Mouse (Mus musculus): ENCODE data around the gene Slc22a4. TPM values are rescaled to one million over a fixed set of nuclear protein-coding genes. Genes with fewer than 3 reads are reported as not detected.

Gene Slc22a4
- polyA plus RNA-seq, 1 experiment from 2014 or later = 0.26 TPM

DNA sequence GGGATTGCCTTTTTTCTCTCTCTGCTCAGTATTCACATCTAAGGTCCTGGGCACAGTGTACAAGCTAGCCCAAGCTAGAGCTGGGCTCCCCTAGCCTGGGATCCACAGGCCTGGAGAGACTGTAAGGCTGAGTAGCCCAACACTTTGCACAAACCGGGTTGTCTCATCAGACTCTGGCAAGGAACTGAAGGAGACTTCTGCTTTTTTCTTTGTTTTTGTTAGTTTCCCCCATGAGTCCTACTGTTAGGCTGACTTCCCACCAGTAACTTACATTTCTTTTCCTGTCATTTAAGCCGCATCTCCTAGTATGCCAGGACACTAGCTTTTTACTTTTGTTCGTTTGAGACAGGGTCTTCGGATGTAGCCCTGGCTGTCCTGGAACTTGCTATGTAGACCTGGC, 1.1 kb upstream of the Slc22a4 start:
- no peak for ATAC-seq (ENCODE audit: insufficient number of reproducible peaks, insufficient read depth, low FRiP score, low read depth)
- peaks cover 32% of the 10 kb centered on the region for H3K27me3 ChIP-seq (ENCODE audit: control insufficient read depth, insufficient read depth, low read length)
- whole genome bisulfite sequencing = 79% methylated on average over 4 of the region's 4 CpGs
- H3K4me2 ChIP-seq (ENCODE audit: low read length) = peak overlapping the region; percentile 97
- no peaks in the 10 kb centered on the region for H3K36me3 ChIP-seq (ENCODE audit: control insufficient read depth, insufficient read depth, low read length)
- H3K4me1 ChIP-seq (ENCODE audit: control insufficient read depth in 2 of 2, insufficient read depth in 2 of 2, low read length in 2 of 2) = peaks cover 5 to 8% of the 10 kb centered on the region in 2 experiments
- H3K9me3 ChIP-seq (ENCODE audit: control insufficient read depth, low read length) = no peaks in the 10 kb centered on the region
- peak overlapping the region; percentile 74 for H3K9ac ChIP-seq (ENCODE audit: low read length)
- peak overlapping the region in 1 of 2 experiments; percentile 55; a peak in 2 of 4 replicates for H3K4me3 ChIP-seq (ENCODE audit: control insufficient read depth in 1 of 2, insufficient read depth in 1 of 2, low read depth in 1 of 2, low read length in 2 of 2)
- no peak overlapping the region for H3K27ac ChIP-seq (replicated peaks in 1 of 2; ENCODE audit: control insufficient read depth in 1 of 2, insufficient read depth in 1 of 2, low read depth in 2 of 2, low read length in 2 of 2)

DNA sequence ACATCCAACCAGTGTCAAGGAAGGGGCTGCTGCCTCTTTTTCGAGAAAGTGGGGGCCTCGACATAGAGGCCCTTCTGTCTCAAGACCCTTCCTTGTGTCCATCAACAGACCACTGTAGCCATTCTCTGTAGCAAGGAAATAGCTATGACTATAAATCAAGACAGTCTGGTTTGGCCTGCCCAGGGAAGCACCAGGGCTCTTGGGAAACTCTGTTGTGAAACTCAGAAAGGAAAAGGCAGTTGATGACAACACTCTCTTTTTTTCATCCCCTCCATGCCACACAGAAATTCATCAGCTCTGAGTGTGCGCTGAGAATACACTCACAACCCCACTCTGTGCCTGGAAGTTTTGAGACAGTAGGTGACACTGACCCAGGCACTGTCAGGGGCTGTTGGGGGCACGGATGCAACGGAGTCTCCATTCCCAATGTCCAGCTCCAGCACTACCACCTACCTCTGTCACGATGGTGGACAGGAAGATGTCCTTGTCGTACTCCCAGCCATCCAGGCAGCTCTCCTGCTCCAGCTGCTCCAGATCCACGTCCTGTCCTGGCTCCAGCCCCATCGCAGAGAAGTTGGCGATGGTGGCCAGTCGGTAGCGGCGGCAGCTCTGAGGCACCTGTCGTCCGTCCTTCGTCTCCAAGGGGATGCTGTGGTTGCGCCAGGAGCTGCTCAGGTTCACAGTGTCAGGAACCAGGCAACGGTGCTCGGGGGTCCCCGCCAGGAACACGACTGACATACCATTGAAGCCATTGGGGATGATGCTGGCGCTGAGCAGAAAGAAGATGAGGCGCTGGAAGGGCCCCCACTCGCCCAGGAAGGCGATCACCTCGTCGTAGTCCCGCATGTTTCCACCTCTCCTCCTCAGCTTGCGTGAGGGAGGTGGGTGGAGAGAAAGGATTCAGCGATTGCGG, 503 bp downstream of the Slc22a4 start:
- WGBS = 18% methylated on average over 31 of the region's 31 CpGs
- H3K9me3 ChIP-seq (ENCODE audit: control insufficient read depth, low read length) = no peaks in the 10 kb centered on the region
- no peaks in the 10 kb centered on the region for H3K36me3 ChIP-seq (ENCODE audit: control insufficient read depth, insufficient read depth, low read length)
- peaks cover 32% of the 10 kb centered on the region for H3K27me3 ChIP-seq (ENCODE audit: control insufficient read depth, insufficient read depth, low read length)
- no peak overlapping the region for H3K27ac ChIP-seq (replicated peaks in 1 of 2; ENCODE audit: control insufficient read depth in 1 of 2, insufficient read depth in 1 of 2, low read depth in 2 of 2, low read length in 2 of 2)
- H3K4me2 ChIP-seq (ENCODE audit: low read length) = peak overlapping the region; percentile 97
- no peak for ATAC-seq (ENCODE audit: insufficient number of reproducible peaks, insufficient read depth, low FRiP score, low read depth)
- H3K9ac ChIP-seq (ENCODE audit: low read length) = peak overlapping the region; percentile 74
- peaks cover 5 to 8% of the 10 kb centered on the region in 2 experiments for H3K4me1 ChIP-seq (ENCODE audit: control insufficient read depth in 2 of 2, insufficient read depth in 2 of 2, low read length in 2 of 2)
- H3K4me3 ChIP-seq (ENCODE audit: control insufficient read depth in 1 of 2, insufficient read depth in 1 of 2, low read depth in 1 of 2, low read length in 2 of 2) = peak overlapping the region; percentile 52 to 55

DNA sequence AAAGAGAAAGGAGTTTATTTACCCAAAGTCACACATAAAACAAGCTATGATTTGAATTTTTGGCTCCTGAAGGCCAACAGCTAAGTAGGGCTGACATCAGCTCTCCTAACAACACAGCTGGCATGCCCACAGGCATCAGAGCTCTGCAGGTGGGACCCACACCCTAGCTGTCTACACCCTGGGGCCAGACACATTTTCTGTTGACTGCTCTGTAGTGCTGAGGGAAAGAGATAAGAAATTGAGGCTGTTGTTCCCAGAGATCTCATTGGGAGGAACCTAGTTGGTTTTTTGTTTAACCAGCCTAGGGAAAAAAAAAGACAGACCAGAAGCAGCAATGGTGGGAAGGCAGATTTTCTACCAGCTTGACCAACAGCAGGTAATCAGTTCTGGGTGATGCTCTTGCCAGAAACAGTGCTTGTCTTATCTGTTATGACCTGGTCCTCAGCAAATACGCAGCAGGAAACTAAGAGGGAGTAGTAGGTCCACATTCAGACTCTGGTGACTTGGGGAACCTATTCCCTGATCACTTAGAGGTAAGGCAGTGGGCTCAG, 1.3 kb downstream of the Slc22a4 start:
- no peaks in the 10 kb centered on the region for H3K36me3 ChIP-seq (ENCODE audit: control insufficient read depth, insufficient read depth, low read length)
- H3K9me3 ChIP-seq (ENCODE audit: control insufficient read depth, low read length) = no peaks in the 10 kb centered on the region
- peaks cover 32% of the 10 kb centered on the region for H3K27me3 ChIP-seq (ENCODE audit: control insufficient read depth, insufficient read depth, low read length)
- H3K4me3 ChIP-seq (ENCODE audit: control insufficient read depth in 1 of 2, insufficient read depth in 1 of 2, low read depth in 1 of 2, low read length in 2 of 2) = no peak overlapping the region
- no peak for ATAC-seq (ENCODE audit: insufficient number of reproducible peaks, insufficient read depth, low FRiP score, low read depth)
- 50% methylated on average over 1 of the region's 1 CpGs for WGBS
- H3K4me2 ChIP-seq (ENCODE audit: low read length) = peak overlapping the region; percentile 97
- H3K4me1 ChIP-seq (ENCODE audit: control insufficient read depth in 2 of 2, insufficient read depth in 2 of 2, low read length in 2 of 2) = peaks cover 5 to 8% of the 10 kb centered on the region in 2 experiments
- no peak overlapping the region for H3K27ac ChIP-seq (replicated peaks in 1 of 2; ENCODE audit: control insufficient read depth in 1 of 2, insufficient read depth in 1 of 2, low read depth in 2 of 2, low read length in 2 of 2)
- H3K9ac ChIP-seq (ENCODE audit: low read length) = no peak overlapping the region; the same call in 1 of the 2 replicates

DNA sequence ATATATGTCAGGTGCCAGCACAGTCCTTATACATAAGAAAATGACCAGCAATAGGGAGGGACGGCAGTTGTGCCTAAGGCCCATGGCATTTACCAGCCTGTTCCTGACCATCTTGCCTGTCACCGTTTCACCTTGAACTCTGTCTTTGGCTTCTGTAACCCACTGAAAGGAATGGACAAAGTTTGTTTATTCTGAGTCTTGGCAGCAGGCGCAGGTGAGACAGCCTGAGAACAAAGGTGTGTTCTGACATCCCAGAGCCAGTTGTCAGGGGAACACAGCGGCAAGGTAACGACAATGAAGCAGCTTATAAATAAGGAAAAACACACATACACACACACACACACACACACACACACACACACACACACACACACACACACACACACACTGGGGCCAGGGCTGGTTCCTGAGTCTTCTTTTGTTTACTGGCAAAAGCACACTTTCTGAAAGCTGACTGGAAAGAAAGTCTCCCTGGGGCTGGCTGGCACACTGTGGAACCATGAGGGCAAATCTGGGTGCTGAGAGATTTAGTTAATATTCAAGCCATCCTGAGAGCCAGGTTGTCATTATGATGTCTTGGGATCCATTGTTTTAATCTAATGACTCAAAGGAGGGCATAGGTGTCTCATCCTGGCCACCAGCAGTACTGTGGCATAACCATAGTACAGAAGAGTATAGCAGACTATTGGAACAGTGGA, 6.3 kb downstream of the Slc22a4 start:
- Histone ChIP-seq H3K4me2 (ENCODE audit: low read length) (no peak overlapping the region), H3K4me1 (ENCODE audit: control insufficient read depth in 2 of 2, insufficient read depth in 2 of 2, low read length in 2 of 2) (no peaks in the 10 kb centered on the region), H3K9ac (ENCODE audit: low read length) (no peak overlapping the region), H3K9me3 (ENCODE audit: control insufficient read depth, low read length) (no peaks in the 10 kb centered on the region), H3K4me3 (ENCODE audit: control insufficient read depth in 1 of 2, insufficient read depth in 1 of 2, low read depth in 1 of 2, low read length in 2 of 2) (no peak overlapping the region), H3K27ac (replicated peaks in 1 of 2; ENCODE audit: control insufficient read depth in 1 of 2, insufficient read depth in 1 of 2, low read depth in 2 of 2, low read length in 2 of 2) (no peak overlapping the region), H3K36me3 (ENCODE audit: control insufficient read depth, insufficient read depth, low read length) (no peaks in the 10 kb centered on the region), H3K27me3 (ENCODE audit: control insufficient read depth, insufficient read depth, low read length) (peaks cover 12% of the 10 kb centered on the region)
- WGBS = 89% methylated on average over 5 of the region's 5 CpGs
- no peak for ATAC-seq (ENCODE audit: insufficient number of reproducible peaks, insufficient read depth, low FRiP score, low read depth)

DNA sequence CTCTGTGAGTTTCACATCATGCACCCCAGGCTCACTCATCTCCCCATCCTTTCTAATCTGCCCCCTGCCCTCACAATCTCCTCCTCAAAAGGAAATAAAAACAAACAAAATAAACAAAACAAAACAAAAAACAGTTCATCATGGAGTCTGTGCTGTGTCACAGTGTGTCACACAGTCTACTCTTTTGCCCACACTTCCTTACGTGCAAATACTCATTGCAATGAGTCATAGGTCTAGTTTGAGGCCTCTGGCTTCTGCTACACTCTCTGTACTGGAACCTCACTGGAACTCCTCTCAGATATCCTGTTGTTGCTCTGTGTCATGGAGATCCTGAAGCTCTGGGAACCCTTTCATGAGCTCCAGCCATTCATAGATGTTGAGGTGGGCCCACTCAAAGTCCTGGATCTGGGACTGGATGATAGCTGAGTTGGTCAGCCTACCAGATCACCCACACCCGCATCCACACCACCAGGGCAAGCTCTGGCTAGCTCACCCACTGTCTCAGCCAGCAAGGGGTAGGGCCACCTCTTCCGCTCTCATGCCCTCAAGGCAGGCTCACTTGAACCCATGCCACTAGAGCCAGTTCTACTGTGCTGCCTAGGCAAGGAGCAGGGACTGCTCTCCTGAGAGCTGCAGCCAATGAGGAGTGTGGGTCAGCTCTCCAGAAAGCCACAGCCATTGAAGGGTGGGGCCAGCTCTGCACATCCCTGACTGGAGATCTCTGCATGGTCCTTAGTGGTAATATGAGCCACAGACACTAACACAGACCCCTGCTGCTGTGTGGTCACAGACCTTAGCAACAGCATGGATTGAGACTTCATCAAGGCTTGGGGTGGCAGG, 8.8 kb downstream of the Slc22a4 start:
- H3K4me1 ChIP-seq (ENCODE audit: control insufficient read depth in 2 of 2, insufficient read depth in 2 of 2, low read length in 2 of 2) = no peaks in the 10 kb centered on the region
- no peaks in the 10 kb centered on the region for H3K9me3 ChIP-seq (ENCODE audit: control insufficient read depth, low read length)
- WGBS = 76% methylated on average over 3 of the region's 3 CpGs
- H3K27ac ChIP-seq (replicated peaks in 1 of 2; ENCODE audit: control insufficient read depth in 1 of 2, insufficient read depth in 1 of 2, low read depth in 2 of 2, low read length in 2 of 2) = no peak overlapping the region
- no peak overlapping the region for H3K9ac ChIP-seq (ENCODE audit: low read length)
- no peak for ATAC-seq (ENCODE audit: insufficient number of reproducible peaks, insufficient read depth, low FRiP score, low read depth)
- no peak overlapping the region for H3K4me2 ChIP-seq (ENCODE audit: low read length)
- H3K4me3 ChIP-seq (ENCODE audit: control insufficient read depth in 1 of 2, insufficient read depth in 1 of 2, low read depth in 1 of 2, low read length in 2 of 2) = no peak overlapping the region
- no peaks in the 10 kb centered on the region for H3K36me3 ChIP-seq (ENCODE audit: control insufficient read depth, insufficient read depth, low read length)
- no peaks in the 10 kb centered on the region; the same call in 1 of the 2 replicates for H3K27me3 ChIP-seq (ENCODE audit: control insufficient read depth, insufficient read depth, low read length)

DNA sequence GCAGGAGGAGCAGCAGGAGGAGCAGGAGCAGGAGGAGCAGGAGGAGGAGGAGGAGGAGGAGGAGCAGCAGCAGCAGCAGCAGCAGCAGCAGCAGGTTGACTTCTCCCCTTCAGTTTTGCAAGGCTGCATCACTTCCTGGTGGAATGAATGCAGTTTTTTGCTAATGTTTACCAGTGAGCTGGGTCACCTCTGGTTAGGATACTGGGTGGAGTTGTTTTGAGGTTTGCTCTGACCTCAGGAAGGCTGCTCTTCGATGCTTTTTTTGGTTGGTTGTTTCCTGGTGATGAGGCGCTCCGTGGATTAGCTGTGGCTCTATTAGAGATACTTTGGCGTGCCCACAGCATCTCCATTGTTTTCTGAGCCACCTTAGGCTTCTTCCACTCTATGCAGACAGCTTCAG, 10.3 kb downstream of the Slc22a4 start:
- no peaks in the 10 kb centered on the region for H3K9me3 ChIP-seq (ENCODE audit: control insufficient read depth, low read length)
- WGBS = 70% methylated on average over 4 of the region's 4 CpGs
- H3K27ac ChIP-seq (replicated peaks in 1 of 2; ENCODE audit: control insufficient read depth in 1 of 2, insufficient read depth in 1 of 2, low read depth in 2 of 2, low read length in 2 of 2) = no peak overlapping the region
- H3K4me3 ChIP-seq (ENCODE audit: control insufficient read depth in 1 of 2, insufficient read depth in 1 of 2, low read depth in 1 of 2, low read length in 2 of 2) = no peak overlapping the region
- no peak overlapping the region for H3K9ac ChIP-seq (ENCODE audit: low read length)
- H3K4me2 ChIP-seq (ENCODE audit: low read length) = no peak overlapping the region
- H3K4me1 ChIP-seq (ENCODE audit: control insufficient read depth in 2 of 2, insufficient read depth in 2 of 2, low read length in 2 of 2) = no peaks in the 10 kb centered on the region
- H3K36me3 ChIP-seq (ENCODE audit: control insufficient read depth, insufficient read depth, low read length) = no peaks in the 10 kb centered on the region
- no peaks in the 10 kb centered on the region; the same call in 1 of the 2 replicates for H3K27me3 ChIP-seq (ENCODE audit: control insufficient read depth, insufficient read depth, low read length)
- no peak for ATAC-seq (ENCODE audit: insufficient number of reproducible peaks, insufficient read depth, low FRiP score, low read depth)

DNA sequence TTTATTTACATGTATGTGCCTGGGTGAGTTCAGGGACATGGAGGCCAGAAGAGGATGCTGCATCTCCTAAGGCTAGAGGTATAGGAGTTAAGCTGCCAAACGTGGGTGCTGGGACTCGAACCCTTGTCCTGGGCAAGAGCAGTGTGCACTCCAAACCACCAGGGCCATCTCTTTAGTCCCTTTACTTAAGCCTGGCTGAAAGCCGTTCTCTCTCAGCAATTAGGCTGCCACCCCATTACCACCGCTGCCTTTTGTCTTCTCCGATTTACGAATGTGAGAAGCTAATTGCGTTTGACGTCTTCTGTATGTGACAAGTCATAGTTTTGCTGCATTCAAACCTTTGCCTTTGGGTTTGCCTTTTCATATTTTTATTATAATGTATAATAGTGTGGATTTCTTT, 11.8 kb downstream of the Slc22a4 start:
- no peak overlapping the region for H3K27ac ChIP-seq (replicated peaks in 1 of 2; ENCODE audit: control insufficient read depth in 1 of 2, insufficient read depth in 1 of 2, low read depth in 2 of 2, low read length in 2 of 2)
- H3K27me3 ChIP-seq (ENCODE audit: control insufficient read depth, insufficient read depth, low read length) = no peaks in the 10 kb centered on the region; the same call in 1 of the 2 replicates
- no peak for ATAC-seq (ENCODE audit: insufficient number of reproducible peaks, insufficient read depth, low FRiP score, low read depth)
- WGBS = 69% methylated on average over 8 of the region's 8 CpGs
- no peak overlapping the region for H3K9ac ChIP-seq (ENCODE audit: low read length)
- no peak overlapping the region for H3K4me2 ChIP-seq (ENCODE audit: low read length)
- H3K4me3 ChIP-seq (ENCODE audit: control insufficient read depth in 1 of 2, insufficient read depth in 1 of 2, low read depth in 1 of 2, low read length in 2 of 2) = no peak overlapping the region
- H3K36me3 ChIP-seq (ENCODE audit: control insufficient read depth, insufficient read depth, low read length) = no peaks in the 10 kb centered on the region
- no peaks in the 10 kb centered on the region for H3K9me3 ChIP-seq (ENCODE audit: control insufficient read depth, low read length)
- H3K4me1 ChIP-seq (ENCODE audit: control insufficient read depth in 2 of 2, insufficient read depth in 2 of 2, low read length in 2 of 2) = no peaks in the 10 kb centered on the region
